Mouse (Mus musculus) hindbrain, embryonic 11.5 days (tissue): ENCODE results near the gene Sec63. TPM values are rescaled to one million over a fixed set of nuclear protein-coding genes. Genes with fewer than 3 reads are reported as not detected.

Experiments used
- ATAC-seq: fragments of 200-750 bp; cut with Nextera tagmentation; 2 replicates; pipeline ENCODE4 v1.8.0; 2017; ENCODE audit warnings: mild to moderate bottlenecking, moderate TSS enrichment, moderate library complexity; ENCODE audit not compliant: low FRiP score
- DNase-seq: peaks from one replicate; pipeline ENCODE4 v3.0.0-alpha.2; 2015; ENCODE audit warnings: low spot score
- H3K27ac ChIP-seq: fragments of 300-500 bp; sonication (generic); 2 replicates; pipeline ENCODE4 v1.5.1; 2014; ENCODE audit warnings: mild to moderate bottlenecking, low read depth, low read length
- H3K27me3 ChIP-seq: fragments of 300-500 bp; sonication (generic); 2 replicates; pipeline ENCODE4 v1.6.1; 2014; ENCODE audit warnings: mild to moderate bottlenecking, low read length, moderate library complexity, mixed read lengths; ENCODE audit not compliant: control insufficient read depth, insufficient read depth
- H3K36me3 ChIP-seq: fragments of 300-500 bp; sonication (generic); 2 replicates; pipeline ENCODE4 v1.6.1; 2014; ENCODE audit warnings: mild to moderate bottlenecking, low read length, moderate library complexity, mixed read lengths; ENCODE audit not compliant: control insufficient read depth, insufficient read depth
- H3K4me1 ChIP-seq: fragments of 300-500 bp; sonication (generic); replicated peaks from 2 replicates; pipeline ENCODE4 v1.6.1; 2014; ENCODE audit warnings: low read length, mixed read lengths; ENCODE audit not compliant: control insufficient read depth, insufficient read depth
- H3K4me2 ChIP-seq: fragments of 300-500 bp; sonication (generic); replicated peaks from 2 replicates; pipeline ENCODE4 v1.6.1; 2014; ENCODE audit warnings: mild to moderate bottlenecking, low read depth, low read length
- H3K4me3 ChIP-seq: fragments of 300-500 bp; sonication (generic); 2 replicates; pipeline ENCODE4 v1.5.1; 2014; ENCODE audit warnings: low read depth, low read length
- H3K9ac ChIP-seq: fragments of 300-500 bp; sonication (generic); 2 replicates; pipeline ENCODE4 v1.6.1; 2014; ENCODE audit warnings: low read depth, low read length
- H3K9me3 ChIP-seq: fragments of 300-500 bp; sonication (generic); 2 replicates; pipeline ENCODE4 v1.6.1; 2016; ENCODE audit warnings: low read length; ENCODE audit not compliant: control insufficient read depth
- WGBS: fragments of 180-500 bp; shearing (Covaris S2); extraction: QIAGEN DNeasy Blood & Tissue Kit; methylation state at CpG from one replicate; pipeline ENCODE4 v1.1.7; 2014; 5-methylcytosine and 5-hydroxymethylcytosine counted together
- polyA plus RNA-seq: library from polyadenylated mRNA; unstranded; fragments of >200 nt; fragmentation: Nextera tagmentation; extraction: Ambion mirVana; gene quantifications from 2 replicates; pipeline ENCODE4 v1.2.1, GENCODE M21; 2014

Gene Sec63
- polyA plus RNA-seq, 1 experiment from 2014 or later = 31.5 TPM

DNA sequence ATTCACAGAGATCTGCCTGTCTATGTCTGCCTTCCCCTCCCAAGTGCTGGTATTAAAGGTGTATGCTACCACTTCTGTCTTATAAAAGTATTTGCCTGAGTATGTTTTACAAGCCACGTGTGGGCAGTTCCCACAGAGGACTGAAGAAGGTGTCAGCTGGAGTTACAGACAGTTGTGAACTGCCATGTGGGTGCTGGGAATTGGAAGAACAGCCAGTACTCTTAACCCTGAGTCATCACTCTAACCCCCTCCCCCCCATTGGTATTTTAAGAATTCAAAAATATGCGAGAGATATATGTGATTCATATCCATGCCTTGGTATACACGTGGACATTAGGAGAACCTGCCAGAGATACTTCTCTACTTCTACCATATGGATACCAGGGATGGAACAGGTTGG, 20.4 kb downstream of the Sec63 start:
- Histone ChIP-seq H3K4me1 (no peaks in the 10 kb centered on the region), H3K4me2 (no peak overlapping the region), H3K27me3 (no peaks in the 10 kb centered on the region), H3K36me3 (no peaks in the 10 kb centered on the region), H3K4me3 (no peak overlapping the region), H3K27ac (no peak overlapping the region), H3K9ac (no peak overlapping the region), H3K9me3 (no peaks in the 10 kb centered on the region)
- 76% methylated on average over 3 of the region's 3 CpGs for WGBS
- no peak for DNase-seq
- ATAC-seq = no peak

DNA sequence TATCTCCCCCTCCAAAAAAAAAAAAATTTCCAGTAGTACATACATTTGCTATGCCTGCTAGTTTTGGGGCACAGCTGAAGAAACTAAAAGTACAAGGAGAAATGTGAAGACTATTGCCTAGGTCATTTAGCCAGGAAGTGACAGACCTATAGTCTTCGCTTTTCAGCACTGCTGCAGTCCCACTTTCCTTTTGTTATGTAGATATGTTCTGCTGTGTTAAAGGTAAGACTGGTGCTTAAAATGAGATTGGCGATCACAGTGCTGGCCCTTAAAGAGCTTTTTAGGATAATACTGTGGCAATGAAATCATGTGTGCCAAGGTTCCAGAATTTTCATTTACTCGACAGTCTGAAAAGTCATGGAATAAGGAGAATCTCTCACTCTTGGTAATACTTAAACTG, 39.6 kb downstream of the Sec63 start:
- Histone ChIP-seq H3K4me1 (no peaks in the 10 kb centered on the region), H3K27ac (no peak overlapping the region), H3K36me3 (peaks cover 6% of the 10 kb centered on the region), H3K9ac (no peak overlapping the region), H3K4me2 (no peak overlapping the region), H3K4me3 (no peak overlapping the region), H3K9me3 (no peaks in the 10 kb centered on the region), H3K27me3 (no peaks in the 10 kb centered on the region)
- DNase-seq (no peak), ATAC-seq (no peak)
- WGBS = 80% methylated on average over 3 of the region's 3 CpGs

DNA sequence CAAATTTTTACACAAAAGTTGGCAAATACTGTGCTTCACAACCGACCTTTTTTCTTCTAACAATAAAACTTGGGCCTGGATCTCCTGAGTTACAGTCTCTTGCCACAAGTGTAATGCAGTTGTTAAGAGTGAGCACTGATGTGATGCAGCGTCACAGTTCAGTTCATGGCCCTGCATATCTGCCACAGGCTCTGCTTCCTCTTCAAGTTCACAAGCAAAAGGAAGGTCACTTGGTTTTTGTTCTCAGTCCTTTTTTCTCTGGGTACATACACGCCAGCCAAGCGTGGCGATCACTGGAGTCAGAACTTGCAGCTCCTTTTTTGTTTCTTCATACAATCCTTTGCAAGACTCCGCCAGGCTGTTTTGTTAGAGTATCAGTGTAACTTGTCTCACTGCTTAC, 64.6 kb downstream of the Sec63 start:
- Histone ChIP-seq H3K4me3 (no peak overlapping the region), H3K27ac (no peak overlapping the region), H3K36me3 (no peaks in the 10 kb centered on the region; the same call in 1 of the 2 replicates), H3K27me3 (no peaks in the 10 kb centered on the region), H3K9ac (no peak overlapping the region), H3K4me2 (no peak overlapping the region), H3K9me3 (no peaks in the 10 kb centered on the region), H3K4me1 (no peaks in the 10 kb centered on the region)
- DNase-seq = no peak
- WGBS = 58% methylated on average over 6 of the region's 6 CpGs
- no peak for ATAC-seq

DNA sequence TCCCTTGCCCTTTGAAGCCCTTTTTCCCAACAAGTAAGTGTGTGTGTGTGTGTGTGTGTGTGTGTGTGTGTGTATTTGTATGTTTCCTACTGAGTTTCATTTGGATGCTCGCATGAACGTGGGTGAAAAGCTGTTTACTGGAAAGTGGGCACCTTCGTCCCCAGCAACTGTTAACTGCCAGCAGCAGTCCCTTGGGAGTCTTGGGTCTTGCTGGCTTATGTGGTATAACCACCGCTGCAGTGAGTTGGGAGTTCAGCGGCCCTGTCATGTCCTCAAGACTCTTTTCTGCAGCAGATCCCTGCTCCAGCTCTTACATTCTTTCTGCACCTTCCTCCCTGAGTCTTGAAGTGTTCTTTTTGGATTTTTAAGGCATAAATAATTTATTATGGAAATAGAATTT, 65.9 kb downstream of the Sec63 start:
- H3K9me3 ChIP-seq = no peaks in the 10 kb centered on the region
- H3K4me1 ChIP-seq = no peaks in the 10 kb centered on the region
- H3K27ac ChIP-seq = no peak overlapping the region
- ATAC-seq (no peak), DNase-seq (no peak)
- H3K4me2 ChIP-seq = no peak overlapping the region
- 90% methylated on average over 5 of the region's 5 CpGs for WGBS
- H3K36me3 ChIP-seq = no peaks in the 10 kb centered on the region; the same call in 1 of the 2 replicates
- H3K27me3 ChIP-seq = no peaks in the 10 kb centered on the region
- H3K9ac ChIP-seq = no peak overlapping the region
- no peak overlapping the region for H3K4me3 ChIP-seq

DNA sequence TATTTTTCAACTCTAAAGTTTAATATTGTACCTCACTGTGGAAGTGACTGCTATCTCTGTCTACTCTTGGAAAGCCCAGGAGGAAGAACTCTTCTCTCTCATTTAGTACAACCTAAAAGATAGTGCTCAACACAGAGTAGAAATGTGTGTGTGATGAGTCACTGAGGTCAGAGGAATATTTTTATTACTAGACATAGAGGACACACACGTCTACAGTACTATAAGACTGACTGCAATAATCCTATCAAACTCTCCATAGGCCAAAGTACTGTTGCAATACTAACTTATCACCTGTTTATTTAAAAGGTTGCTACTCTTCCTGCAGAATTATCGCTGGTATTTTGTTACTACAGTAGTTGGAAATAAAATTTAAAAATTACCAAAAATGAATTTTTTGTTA, 68.7 kb downstream of the Sec63 start:
- DNase-seq = no peak
- WGBS = 88% methylated on average over 2 of the region's 2 CpGs
- Histone ChIP-seq H3K4me2 (no peak overlapping the region), H3K27me3 (no peaks in the 10 kb centered on the region), H3K27ac (no peak overlapping the region), H3K9ac (no peak overlapping the region), H3K4me3 (no peak overlapping the region), H3K4me1 (peaks cover 2% of the 10 kb centered on the region; the same call in 1 of the 2 replicates), H3K9me3 (no peaks in the 10 kb centered on the region), H3K36me3 (0 out of 2 replicates have a peak, but pooled peaks cover 2% of the 10 kb centered on the region)
- ATAC-seq = no peak

DNA sequence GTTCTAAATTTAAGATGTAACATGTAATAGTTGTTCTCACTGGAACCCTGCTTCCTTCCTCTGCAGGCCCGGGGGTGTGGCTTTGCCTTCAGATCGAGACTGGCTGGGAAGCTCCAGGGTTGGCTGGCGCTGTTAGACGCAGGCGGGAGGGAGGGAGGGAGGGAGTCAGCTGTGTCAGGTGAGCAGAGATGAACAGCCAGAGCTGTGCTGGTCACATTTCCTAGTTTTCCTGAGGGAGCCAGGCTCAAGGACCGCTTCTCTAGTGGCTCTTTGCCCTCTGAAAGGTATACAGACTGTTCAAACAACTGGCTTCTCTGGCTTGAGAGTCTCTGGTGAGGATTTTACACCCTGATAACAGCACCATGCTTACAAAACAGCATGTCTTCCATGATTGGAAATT, 69.1 kb downstream of the Sec63 start:
- 67% methylated on average over 6 of the region's 6 CpGs for WGBS
- Histone ChIP-seq H3K36me3 (peaks cover 2% of the 10 kb centered on the region; the same call in 1 of the 2 replicates), H3K9ac (no peak overlapping the region)

DNA sequence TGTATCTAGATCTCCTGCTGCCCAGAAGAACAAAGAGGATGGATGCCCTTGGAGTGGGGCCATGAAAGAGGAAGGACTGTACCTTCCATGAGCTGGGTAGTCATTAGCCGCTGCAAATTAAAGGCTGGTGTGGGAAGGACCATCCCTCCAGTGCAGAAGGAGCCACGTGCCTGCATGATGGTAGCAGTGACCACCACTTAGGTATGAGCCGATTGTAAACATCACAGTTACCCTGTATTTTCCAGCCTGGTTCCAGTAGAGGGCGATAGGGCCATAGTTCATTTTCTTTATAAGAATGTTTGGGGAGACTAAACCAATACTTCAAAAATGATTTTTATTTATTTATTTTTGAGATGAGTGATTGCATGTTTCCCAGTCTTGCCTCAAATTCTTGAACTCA, 71.4 kb downstream of the Sec63 start:
- Histone ChIP-seq H3K9me3 (no peaks in the 10 kb centered on the region), H3K4me1 (peaks cover 2% of the 10 kb centered on the region; the same call in 1 of the 2 replicates), H3K27me3 (no peaks in the 10 kb centered on the region), H3K4me3 (no peak overlapping the region), H3K36me3 (peaks cover 2% of the 10 kb centered on the region; the same call in 1 of the 2 replicates), H3K9ac (no peak overlapping the region), H3K4me2 (no peak overlapping the region), H3K27ac (no peak overlapping the region)
- WGBS = 52% methylated on average over 4 of the region's 4 CpGs
- 0 out of 2 replicates have a peak, but pooled peaks have one; percentile 25 for ATAC-seq
- peak; percentile 50 for DNase-seq

More for the DNA sequence above, 69.1 kb downstream of the Sec63 start:
- Histone ChIP-seq H3K9me3 (no peaks in the 10 kb centered on the region), H3K27ac (no peak overlapping the region), H3K4me3 (no peak overlapping the region), H3K4me2 (no peak overlapping the region), H3K4me1 (peaks cover 2% of the 10 kb centered on the region; the same call in 1 of the 2 replicates), H3K27me3 (no peaks in the 10 kb centered on the region)
- DNase-seq (no peak), ATAC-seq (no peak)

DNA sequence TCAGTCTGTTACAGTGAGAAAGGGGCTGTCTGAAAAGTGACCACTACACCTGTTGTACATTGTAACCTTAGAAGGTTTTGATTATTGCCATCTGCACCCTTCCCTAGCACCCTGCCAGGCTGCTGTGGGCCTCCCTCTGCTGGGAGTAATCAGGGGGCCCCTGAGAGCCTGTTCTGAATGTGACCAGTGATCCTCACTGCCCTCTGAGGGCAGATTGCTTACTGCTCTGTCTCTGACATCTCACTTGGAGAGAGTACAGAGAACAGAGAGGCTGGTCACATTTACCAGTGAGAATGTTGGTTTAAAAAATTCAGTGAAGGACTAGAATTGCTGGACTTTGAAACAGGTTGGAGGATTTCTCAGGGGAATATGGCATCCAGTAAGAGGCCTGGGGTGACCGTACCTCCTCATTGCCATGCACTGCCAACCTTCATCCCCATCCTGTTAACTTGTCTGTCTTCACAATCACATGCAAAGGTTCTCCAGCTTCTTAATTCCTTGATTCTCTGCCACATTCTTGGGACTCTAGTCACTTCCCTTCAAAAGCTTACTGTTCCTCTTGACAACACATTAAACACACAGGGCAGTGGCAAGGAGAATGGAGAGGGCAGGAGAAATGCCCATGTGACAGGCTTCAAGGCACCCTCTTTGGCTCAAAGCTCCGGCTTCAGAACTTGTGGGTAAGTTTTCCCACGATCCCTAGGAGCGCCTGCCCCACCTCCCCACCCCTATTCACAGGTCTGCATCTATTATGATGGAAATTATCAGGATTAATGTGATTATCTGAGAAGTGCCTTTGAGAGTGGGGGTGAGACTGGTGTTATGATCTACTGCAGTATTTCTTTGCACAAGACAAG, 72.8 kb downstream of the Sec63 start:
- Histone ChIP-seq H3K36me3 (peaks cover 2% of the 10 kb centered on the region; the same call in 1 of the 2 replicates), H3K27me3 (no peaks in the 10 kb centered on the region), H3K9me3 (no peaks in the 10 kb centered on the region), H3K4me1 (peaks cover 2% of the 10 kb centered on the region; the same call in 1 of the 2 replicates), H3K27ac (no peak overlapping the region), H3K4me3 (no peak overlapping the region), H3K4me2 (no peak overlapping the region), H3K9ac (no peak overlapping the region)
- WGBS = 49% methylated on average over 4 of the region's 4 CpGs
- DNase-seq (peak; percentile 27), ATAC-seq (peak; percentile 68)

DNA sequence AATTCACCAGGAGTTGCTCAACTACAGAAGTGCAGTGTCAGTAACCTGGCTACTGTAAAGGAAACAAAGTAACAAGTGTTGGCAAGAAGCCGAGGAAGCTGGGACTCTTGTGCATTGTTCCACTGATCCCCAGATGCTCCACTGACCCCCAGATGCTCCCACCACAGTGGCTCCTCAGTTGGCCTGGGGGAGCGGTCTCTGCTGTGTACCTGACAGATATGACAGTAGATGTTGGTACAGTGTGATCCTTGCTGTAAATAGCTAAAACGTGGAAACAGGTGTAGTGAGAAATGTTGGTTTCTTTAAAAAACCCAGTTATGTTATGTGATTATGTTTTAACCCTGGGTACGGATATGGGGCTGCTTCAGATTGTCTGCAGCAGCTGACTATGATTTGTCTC, 76.8 kb downstream of the Sec63 start:
- ATAC-seq = no peak
- no peak overlapping the region for H3K4me3 ChIP-seq
- DNase-seq = no peak
- H3K4me1 ChIP-seq = peaks cover 2% of the 10 kb centered on the region; the same call in 1 of the 2 replicates
- no peaks in the 10 kb centered on the region for H3K27me3 ChIP-seq
- H3K36me3 ChIP-seq = peaks cover 2% of the 10 kb centered on the region; the same call in 1 of the 2 replicates
- no peak overlapping the region for H3K27ac ChIP-seq
- H3K9ac ChIP-seq = no peak overlapping the region
- 94% methylated on average over 4 of the region's 4 CpGs for WGBS
- no peaks in the 10 kb centered on the region for H3K9me3 ChIP-seq
- H3K4me2 ChIP-seq = no peak overlapping the region
